Mouse (Mus musculus) thymus, postnatal 14 days (tissue): ENCODE results near the gene Htr7.

Experiments
- DNase-seq: peaks from one replicate; pipeline ENCODE4 v3.0.0; 2021

Gene Htr7

DNA sequence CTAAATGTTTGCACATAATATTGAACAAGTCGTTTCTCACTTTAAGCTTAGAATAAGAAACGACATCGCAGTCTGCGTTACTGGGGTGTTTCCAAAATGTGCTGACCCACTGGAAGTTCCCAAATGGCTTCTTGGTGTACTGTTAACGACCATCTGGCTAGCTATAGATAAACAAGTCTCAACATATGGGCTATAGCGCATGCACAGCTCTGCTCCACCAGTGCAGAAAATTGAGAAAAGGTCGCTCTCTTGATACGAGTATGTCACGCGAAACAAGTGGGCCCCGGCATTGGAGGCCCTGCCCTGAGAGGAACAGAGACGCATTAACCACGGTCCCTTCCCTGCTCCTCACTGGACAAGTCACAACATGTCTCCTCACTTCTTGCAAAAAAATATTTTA is 101.6 kb downstream of the Htr7 start:
- DNase-seq = no peak

- no peak for DNase-seq
Observed at GRCm38 (mm10) chr19:35949888-35950287, 107.4 kb downstream of the Htr7 start.

GRCm38 (mm10) chr19:35924961-35925495 is 132.3 kb downstream of the Htr7 start:
- DNase-seq = no peak

- DNase-seq = no peak
Observed at GRCm38 (mm10) chr19:35924418-35924817, 132.9 kb downstream of the Htr7 start.
